Mouse (Mus musculus) megakaryocyte progenitor cell, adult 5-6 weeks (primary cell): Measurements from ENCODE around the gene Pla2g15. TPM values are rescaled to one million over a fixed set of nuclear protein-coding genes. Genes with fewer than 3 reads are reported as not detected.
A peak's percentile ranks its signal among the peaks of the same experiment; 100 is the strongest.

ENCODE experiments used
- ATAC-seq: replicated peaks from 2 replicates; pipeline ENCODE4 v1.8.0; 2016; ENCODE audit warnings: mild to moderate bottlenecking, moderate TSS enrichment, inconsistent platforms; ENCODE audit not compliant: poor library complexity
- total RNA-seq, 2 experiments: library from RNA; stranded (forward) in 1 of 2; stranded (reverse) in 1 of 2; fragments of 157-497, 149-512 nt in 1 of 2; fragments of 200-1000 nt in 1 of 2; gene quantifications; 2 replicates each; pipeline versions ENCODE4 v1.2.3 to v1.2.4; 2015 to 2017

The Pla2g15 gene
- total RNA-seq, 2 experiments from 2014 or later, result 18.6 to 18.8 TPM

DNA sequence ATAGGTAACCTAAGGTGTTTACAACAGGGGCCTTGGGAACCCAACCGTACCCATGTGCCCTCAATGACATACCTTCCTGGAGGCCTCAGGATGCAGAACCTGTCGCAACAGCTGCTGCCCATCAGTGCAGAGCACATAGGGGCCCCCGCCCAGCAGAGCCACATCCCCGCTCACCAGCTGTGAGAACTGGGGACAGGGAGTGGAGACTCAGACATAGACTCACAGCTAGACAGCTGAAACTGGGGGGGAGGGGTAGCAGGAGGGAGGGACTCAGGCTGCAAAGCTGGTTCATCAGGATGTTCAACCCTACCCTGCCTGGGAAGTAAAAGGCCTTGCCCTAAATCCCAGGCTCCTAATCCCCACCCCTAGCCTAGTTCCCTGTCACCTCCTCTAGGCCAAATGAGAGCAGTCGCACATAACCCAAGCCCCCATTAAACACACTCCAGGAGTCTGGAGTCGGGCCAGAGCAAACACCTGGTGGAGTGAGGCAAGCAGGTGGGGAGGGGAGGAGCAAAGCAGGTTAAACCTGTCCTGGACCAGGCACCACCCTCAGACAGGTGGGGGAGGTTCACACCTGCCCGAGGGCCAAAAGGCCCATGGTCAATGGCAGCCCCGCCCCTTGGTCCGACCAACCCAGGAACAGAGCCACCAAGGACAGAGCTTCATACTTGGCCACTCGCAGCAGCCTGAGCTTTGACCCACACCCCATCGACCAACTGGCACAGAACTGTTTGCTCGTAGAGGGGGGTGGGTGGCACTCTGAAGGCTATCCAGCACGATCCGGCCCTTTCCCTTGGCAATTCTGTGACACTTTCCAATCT is 15.2 kb upstream of the Pla2g15 start:
- no peak for ATAC-seq

DNA sequence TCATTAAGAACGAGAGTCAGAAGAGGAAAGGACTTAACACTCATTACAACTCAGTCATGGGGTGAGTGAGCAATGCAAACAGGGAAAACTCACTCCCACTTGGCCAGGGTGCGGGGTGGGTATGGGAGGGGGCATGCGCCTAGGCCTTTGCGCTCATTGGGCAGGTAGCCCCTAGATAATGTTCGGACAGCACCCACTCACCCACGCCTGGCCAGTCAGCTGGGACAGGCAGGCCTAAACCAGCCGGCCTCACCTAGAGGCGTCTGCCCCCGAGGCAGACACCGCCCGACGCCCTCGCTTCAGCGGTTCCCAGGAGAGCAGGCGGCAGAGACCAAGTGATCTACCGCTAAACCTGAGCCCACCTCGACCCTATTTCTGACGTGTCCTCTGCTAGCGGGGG is 14.5 kb upstream of the Pla2g15 start:
- ATAC-seq, result no peak

GRCm38 (mm10) chr8:106136156-106137130 is 13.8 kb upstream of the Pla2g15 start, which contains the start of gene Esrp2:
TSS of gene Esrp2 (minus strand) at chr8:106136974.
- 0 out of 2 replicates have a peak, but pooled peaks have one; percentile 11 for ATAC-seq

GRCm38 (mm10) chr8:106137218-106137905 is 12.8 kb upstream of the Pla2g15 start:
- no peak for ATAC-seq

GRCm38 (mm10) chr8:106137906-106138477 is 12.2 kb upstream of the Pla2g15 start:
- ATAC-seq, result 0 out of 2 replicates have a peak, but pooled peaks have one; percentile 29

DNA sequence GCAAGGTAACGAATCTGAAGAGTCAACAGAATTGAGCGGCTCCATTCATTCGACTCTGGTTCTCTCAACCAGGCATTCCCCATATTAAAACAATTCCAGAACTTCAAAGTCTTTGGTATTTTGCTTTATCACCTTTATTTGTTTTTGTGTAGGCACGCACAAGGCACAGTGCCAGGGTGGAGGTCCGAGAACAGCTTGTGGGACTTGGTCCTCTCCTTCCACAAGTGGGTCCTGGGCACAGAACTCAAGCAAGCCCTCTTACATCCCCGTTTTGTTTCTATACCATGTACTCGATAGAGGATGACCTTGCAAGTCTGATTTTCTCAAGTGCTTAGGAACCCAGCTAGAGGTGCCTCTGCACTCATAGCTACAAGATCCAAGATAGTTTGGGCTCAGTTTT is 11.6 kb upstream of the Pla2g15 start:
- no peak for ATAC-seq

DNA sequence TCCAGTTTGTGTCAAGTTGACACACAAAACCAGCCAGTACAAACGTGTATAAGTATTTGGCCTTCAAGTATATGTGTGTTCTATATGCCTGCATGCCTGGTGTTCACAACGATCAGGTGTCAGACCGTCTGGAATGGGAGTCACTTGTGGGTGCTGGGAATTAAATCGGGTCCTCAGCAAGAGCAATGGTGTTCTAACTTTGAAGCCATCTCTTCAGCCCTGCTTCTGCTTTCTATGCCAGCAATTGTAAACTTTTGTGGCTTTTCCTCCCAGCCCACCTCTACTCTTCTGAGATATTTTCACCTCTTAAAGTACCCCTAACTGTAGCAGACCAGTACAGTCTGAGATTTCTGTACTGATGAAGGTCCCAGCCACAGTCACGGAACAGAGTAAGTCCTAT is 10.0 kb upstream of the Pla2g15 start:
- ATAC-seq, result no peak

DNA sequence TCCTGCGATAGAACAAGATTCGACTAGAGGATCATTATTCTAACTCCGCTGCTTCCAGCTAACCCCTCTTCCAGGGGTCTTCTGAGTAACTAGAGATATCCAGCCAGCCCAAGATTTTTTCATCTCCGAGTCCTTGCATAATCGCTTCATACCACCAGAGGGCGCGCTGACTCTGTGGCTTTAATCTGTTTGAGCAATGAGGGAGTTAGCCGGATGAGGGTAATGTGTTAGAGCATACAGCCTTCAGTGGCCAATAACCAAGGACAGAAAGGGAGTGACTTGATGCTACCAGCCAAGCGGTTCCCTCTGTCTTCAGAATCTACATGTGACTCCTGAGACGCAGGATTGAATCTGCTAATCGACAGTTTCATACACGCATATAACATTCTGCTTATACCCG is 9.4 kb upstream of the Pla2g15 start:
- ATAC-seq, result peak; percentile 91

- ATAC-seq, result no peak
Observed at GRCm38 (mm10) chr8:106145331-106145730, 4.9 kb upstream of the Pla2g15 start.

DNA sequence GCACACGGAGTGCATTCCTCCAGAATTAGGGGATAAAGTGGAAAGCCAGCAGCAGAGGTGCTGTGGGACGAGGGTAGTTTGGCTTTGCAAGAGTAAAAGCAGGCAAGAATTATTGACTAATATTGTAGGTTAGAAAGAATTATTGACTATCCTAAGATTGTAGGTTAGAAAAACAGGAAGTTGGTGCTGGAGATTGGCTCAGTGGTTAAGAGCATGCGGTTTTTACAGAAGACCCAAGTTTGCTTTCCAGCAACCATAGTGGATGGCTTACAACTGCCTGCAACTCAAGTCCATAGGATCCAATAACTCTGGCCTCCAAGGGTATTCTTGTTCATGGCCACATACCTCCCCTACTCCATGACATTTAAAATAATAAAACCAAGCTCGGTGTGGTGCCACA is 4.2 kb upstream of the Pla2g15 start:
- ATAC-seq, result 0 out of 2 replicates have a peak, but pooled peaks have one; percentile 20

GRCm38 (mm10) chr8:106147868-106148565 is 2.2 kb upstream of the Pla2g15 start:
- ATAC-seq, result no peak

GRCm38 (mm10) chr8:106149025-106149424 is 1.2 kb upstream of the Pla2g15 start:
- ATAC-seq, result no peak

GRCm38 (mm10) chr8:106150653-106151000 is 428 bp downstream of the Pla2g15 start:
- ATAC-seq, result 0 out of 2 replicates have a peak, but pooled peaks have one; percentile 4

- no peak for ATAC-seq
Observed at GRCm38 (mm10) chr8:106151041-106151440, 842 bp downstream of the Pla2g15 start.

- ATAC-seq, result peak; percentile 29; the same call in 1 of the 2 replicates
Observed at GRCm38 (mm10) chr8:106152876-106153275, 2.7 kb downstream of the Pla2g15 start.

- peak; percentile 44 for ATAC-seq
Observed at GRCm38 (mm10) chr8:106157419-106157818, 7.2 kb downstream of the Pla2g15 start.

DNA sequence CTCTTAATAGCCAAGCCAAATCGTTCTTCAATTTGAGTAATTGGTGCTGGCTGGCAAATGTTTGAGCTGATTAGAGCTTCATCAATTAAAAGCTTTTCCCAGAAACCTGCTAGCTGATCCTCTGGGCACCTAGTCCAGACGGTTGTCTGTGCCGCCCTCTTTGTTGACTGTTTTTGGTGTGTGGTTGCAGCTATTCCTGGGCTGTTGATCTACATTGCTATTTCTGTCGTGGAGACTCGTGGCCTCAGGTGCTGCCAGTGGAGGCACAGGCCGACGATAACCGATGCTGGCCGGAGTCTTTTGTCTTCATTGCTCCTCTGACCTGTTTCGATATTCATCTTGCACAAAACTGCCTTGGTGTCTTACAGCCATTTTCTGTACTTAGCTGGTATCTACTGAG is 8.2 kb downstream of the Pla2g15 start:
- no peak for ATAC-seq

DNA sequence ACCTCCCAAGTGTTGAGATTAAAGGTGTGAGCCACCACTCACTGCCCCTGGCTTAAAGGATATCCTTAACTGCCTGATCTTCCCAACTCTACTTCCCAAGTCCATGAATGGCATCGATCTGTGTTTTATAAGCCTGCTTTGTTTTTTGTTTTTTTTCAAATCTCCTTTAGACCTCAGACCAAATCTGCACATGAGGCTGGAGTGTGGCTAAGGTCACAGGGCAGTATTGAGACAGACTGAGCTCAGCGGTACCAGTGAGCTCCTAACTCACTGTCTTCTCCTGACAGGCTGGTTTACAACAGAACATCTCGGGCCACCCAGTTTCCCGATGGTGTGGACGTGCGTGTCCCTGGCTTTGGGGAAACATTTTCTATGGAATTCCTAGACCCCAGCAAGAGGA is 9.7 kb downstream of the Pla2g15 start:
- no peak for ATAC-seq

- no peak for ATAC-seq
Observed at GRCm38 (mm10) chr8:106163251-106163650, 13.1 kb downstream of the Pla2g15 start.

DNA sequence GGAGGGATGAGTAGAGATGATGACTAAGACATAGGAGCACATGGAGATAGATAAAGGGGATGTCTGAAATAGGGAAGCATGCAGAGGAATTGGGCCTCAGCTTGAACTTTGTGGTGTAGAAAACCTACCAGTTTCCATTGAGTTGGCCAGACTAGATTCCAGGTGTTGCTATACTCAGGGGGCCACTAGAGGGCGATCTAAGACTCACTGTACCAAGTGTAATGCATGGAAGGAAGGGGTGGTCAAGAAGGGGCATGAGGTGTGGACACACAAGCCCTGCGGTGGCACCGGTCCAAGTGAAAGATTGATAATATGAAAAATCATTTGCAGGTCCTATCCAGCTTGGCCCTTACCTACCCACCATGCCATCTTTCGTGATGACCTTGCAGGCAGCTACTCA is 15.3 kb downstream of the Pla2g15 start:
- peak; percentile 65 for ATAC-seq
